Mouse (Mus musculus): ENCODE results near the gene E2f6. TPM values are rescaled to one million over a fixed set of nuclear protein-coding genes. Genes with fewer than 3 reads are reported as not detected.
A peak's percentile ranks its signal among the peaks of the same experiment; 100 is the strongest.

E2f6 gene
- total and polyA plus RNA-seq, 3 experiments, result 9.3 to 36.1 (median 20.0) TPM

DNA sequence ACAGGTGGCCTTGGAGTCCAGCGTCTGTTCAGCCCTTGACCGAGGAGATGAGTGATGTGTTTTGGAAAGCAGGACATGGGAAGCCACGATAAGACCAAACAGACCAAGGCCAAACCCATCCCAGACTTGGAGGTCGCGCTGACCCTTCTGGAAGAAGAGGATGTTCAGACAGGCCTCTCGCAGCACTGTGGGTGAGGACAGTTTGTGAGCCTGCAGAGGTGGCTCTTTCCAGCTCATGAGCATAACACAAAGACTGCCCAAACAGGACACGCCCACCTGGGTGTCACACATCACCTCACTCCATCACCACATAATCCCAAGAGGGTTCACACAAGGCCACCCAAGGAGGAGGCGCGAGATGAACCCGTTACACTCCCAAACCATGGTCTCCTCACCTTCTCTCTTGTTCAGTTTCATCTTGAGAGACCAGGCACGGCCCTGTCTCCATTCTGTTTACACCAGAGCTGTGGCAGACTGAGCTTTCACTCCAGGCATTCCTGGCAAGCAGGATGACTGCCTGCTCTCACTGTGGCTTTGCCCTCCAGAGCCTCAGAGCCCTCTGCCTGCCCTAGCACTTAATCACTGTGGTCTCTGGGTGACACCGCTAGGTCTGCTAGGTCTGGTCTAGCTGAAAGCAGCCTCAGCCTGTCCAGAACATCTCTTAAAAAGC lies 45.9 kb upstream of the E2f6 start:
- Histone ChIP-seq H3K9ac (ENCODE audit: insufficient read depth, low read depth) (no peak overlapping the region), H3K79me2 (replicated peaks; ENCODE audit: control insufficient read depth, extremely low read depth, insufficient read depth, poor library complexity, severe bottlenecking) (no peaks in the 10 kb centered on the region), H3K27ac (ENCODE audit: insufficient read depth, low read depth) (no peak overlapping the region), H3K9me3 (replicated peaks; ENCODE audit: low read length) (no peaks in the 10 kb centered on the region), H3K4me1 (ENCODE audit: control insufficient read depth in 1 of 2, insufficient read depth in 2 of 2) (peaks cover 8 to 23% of the 10 kb centered on the region in 2 experiments), H3K27me3 (replicated peaks) (no peaks in the 10 kb centered on the region), H3K4me2 (ENCODE audit: insufficient read depth, low read depth, poor library complexity, severe bottlenecking) (0 out of 2 replicates have a peak overlapping the region, but pooled peaks have one; percentile 10), H3K4me3 (replicated peaks in 1 of 3; ENCODE audit: low read depth in 2 of 3, low read length in 2 of 3, poor library complexity in 1 of 3) (no peak overlapping the region), H3K36me3 (replicated peaks in 1 of 2; ENCODE audit: control insufficient read depth in 1 of 2, insufficient read depth in 1 of 2, low read length in 1 of 2) (no peaks in the 10 kb centered on the region)
- peak; percentile 79 for DNase-seq (ENCODE audit: extremely low read depth)
- TF ChIP-seq ZKSCAN1 (IDR thresholded peaks at IDR 0.05; ENCODE audit: borderline replicate concordance, low read depth, low read length) (no peak), KAT2A (IDR thresholded peaks at IDR 0.05; ENCODE audit: insufficient replicate concordance, low read length) (0 out of 2 replicates have a peak, but pooled peaks have one; percentile 10)
- dilution Hi-C loops (cut with MboI; ENCODE audit: extremely low pct_ligation_motif_present, extremely low pct_unique_long_range_greater_than_20kb, low sequenced_read_pairs), result no loop called here
- in situ Hi-C loops (cut with MboI; ENCODE audit: low pct_ligation_motif_present, low pct_unique_long_range_greater_than_20kb, low sequenced_read_pairs), result no loop called here

DNA sequence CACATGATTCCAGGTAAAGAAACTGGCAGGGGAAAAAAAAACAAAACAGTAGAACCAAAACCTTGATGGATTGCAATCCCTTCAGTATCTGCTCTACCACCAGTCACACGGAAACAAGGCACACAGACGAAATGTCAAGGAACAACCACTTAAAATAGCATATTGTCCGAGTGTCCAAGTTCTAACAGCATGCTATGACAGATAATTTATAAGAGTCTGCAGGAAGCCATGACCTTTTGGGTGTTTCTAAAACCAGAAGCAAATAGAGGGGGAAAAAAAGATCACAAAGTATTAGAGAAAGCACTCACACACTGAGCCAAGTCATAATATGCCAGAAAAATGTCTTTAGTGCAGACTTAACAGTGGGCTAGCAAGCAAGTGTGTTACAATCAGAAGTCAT lies 42.5 kb upstream of the E2f6 start:
- TF ChIP-seq MYC (IDR thresholded peaks at IDR 0.05; ENCODE audit: low read depth, low read length) (no peak), USF2 (conservative IDR thresholded peaks at IDR 0.05; ENCODE audit: low read depth, low read length) (no peak), CHD2 (IDR thresholded peaks at IDR 0.05; ENCODE audit: low read length) (no peak), USF1 (IDR thresholded peaks at IDR 0.05; ENCODE audit: low read depth, low read length) (no peak), TBP (conservative IDR thresholded peaks at IDR 0.05; ENCODE audit: low read depth, low read length) (no peak), PAX5 (IDR thresholded peaks at IDR 0.05; ENCODE audit: low read length) (no peak), ZNF384 (IDR thresholded peaks at IDR 0.05; ENCODE audit: low read depth, low read length) (no peak), CTCF (conservative IDR thresholded peaks at IDR 0.05 in 1 of 2, IDR thresholded peaks at IDR 0.05 in 1 of 2; ENCODE audit: low read depth in 2 of 2, low read length in 2 of 2) (no peak), ELF1 (IDR thresholded peaks at IDR 0.05; ENCODE audit: low read depth, low read length) (no peak), POLR2A (IDR thresholded peaks at IDR 0.05; ENCODE audit: low read depth, low read length) (no peak), KAT2A (IDR thresholded peaks at IDR 0.05; ENCODE audit: insufficient replicate concordance, low read length) (no peak), ZC3H11A (IDR thresholded peaks at IDR 0.05; ENCODE audit: low read depth, low read length) (no peak)
- peaks cover 8 to 20% of the 10 kb centered on the region in 2 experiments for H3K4me1 ChIP-seq (ENCODE audit: control insufficient read depth in 1 of 2, insufficient read depth in 2 of 2)
- in situ Hi-C loops (cut with MboI; ENCODE audit: low pct_ligation_motif_present, low pct_unique_long_range_greater_than_20kb, low sequenced_read_pairs), result no loop called here
- H3K4me3 ChIP-seq (replicated peaks in 1 of 3; ENCODE audit: low read depth in 2 of 3, low read length in 2 of 3, poor library complexity in 1 of 3), result no peak overlapping the region
- no peaks in the 10 kb centered on the region for H3K36me3 ChIP-seq (replicated peaks in 1 of 2; ENCODE audit: control insufficient read depth in 1 of 2, insufficient read depth in 1 of 2, low read length in 1 of 2)
- no peak overlapping the region for H3K9ac ChIP-seq (ENCODE audit: insufficient read depth, low read depth)
- H3K27ac ChIP-seq (ENCODE audit: insufficient read depth, low read depth), result no peak overlapping the region
- DNase-seq (ENCODE audit: extremely low read depth), result no peak
- no peaks in the 10 kb centered on the region for H3K27me3 ChIP-seq (replicated peaks)
- H3K4me2 ChIP-seq (ENCODE audit: insufficient read depth, low read depth, poor library complexity, severe bottlenecking), result no peak overlapping the region
- H3K79me2 ChIP-seq (replicated peaks; ENCODE audit: control insufficient read depth, extremely low read depth, insufficient read depth, poor library complexity, severe bottlenecking), result no peaks in the 10 kb centered on the region
- no peaks in the 10 kb centered on the region for H3K9me3 ChIP-seq (replicated peaks; ENCODE audit: low read length)
- dilution Hi-C loops (cut with MboI; ENCODE audit: extremely low pct_ligation_motif_present, extremely low pct_unique_long_range_greater_than_20kb, low sequenced_read_pairs), result no loop called here

DNA sequence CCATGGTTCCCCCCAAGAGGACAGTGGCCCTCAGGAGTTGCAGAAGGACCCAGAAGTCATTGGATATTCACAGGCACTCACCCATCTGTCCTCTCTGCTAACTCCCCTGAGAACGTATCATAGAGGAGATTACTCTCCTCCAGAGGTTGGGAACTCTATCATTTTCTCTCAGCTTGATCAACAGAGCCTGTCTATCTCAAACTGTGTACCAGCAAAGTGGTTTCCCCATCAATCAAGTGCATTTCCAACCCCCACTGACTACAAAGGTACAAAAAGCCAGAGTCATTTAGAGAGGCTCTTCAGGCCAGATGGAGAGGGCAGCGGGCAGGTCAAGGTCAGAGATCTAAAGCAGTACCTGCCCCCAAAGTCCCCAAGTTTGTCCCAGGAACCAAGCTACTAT lies 42.1 kb upstream of the E2f6 start:
- no peaks in the 10 kb centered on the region for H3K27me3 ChIP-seq (replicated peaks)
- no peaks in the 10 kb centered on the region for H3K9me3 ChIP-seq (replicated peaks; ENCODE audit: low read length)
- no peak overlapping the region for H3K4me2 ChIP-seq (ENCODE audit: insufficient read depth, low read depth, poor library complexity, severe bottlenecking)
- in situ Hi-C loops (cut with MboI; ENCODE audit: low pct_ligation_motif_present, low pct_unique_long_range_greater_than_20kb, low sequenced_read_pairs) (no loop called here), dilution Hi-C loops (cut with MboI; ENCODE audit: extremely low pct_ligation_motif_present, extremely low pct_unique_long_range_greater_than_20kb, low sequenced_read_pairs) (no loop called here)
- no peak for DNase-seq (ENCODE audit: extremely low read depth)
- no peak for TF ChIP-seq NELFE (IDR thresholded peaks at IDR 0.05; ENCODE audit: low read depth, low read length)
- no peak for TF ChIP-seq ZNF384 (IDR thresholded peaks at IDR 0.05; ENCODE audit: low read depth, low read length)
- no peak for TF ChIP-seq E2F4 (IDR thresholded peaks at IDR 0.05; ENCODE audit: insufficient replicate concordance, low read depth, low read length)
- TF ChIP-seq MAFK (IDR thresholded peaks at IDR 0.05; ENCODE audit: insufficient replicate concordance, low read length), result no peak
- TF ChIP-seq BHLHE40 (IDR thresholded peaks at IDR 0.05; ENCODE audit: low read depth, low read length), result no peak
- no peak for TF ChIP-seq ZC3H11A (IDR thresholded peaks at IDR 0.05; ENCODE audit: low read depth, low read length)
- no peak for TF ChIP-seq GABPA (IDR thresholded peaks at IDR 0.05; ENCODE audit: insufficient replicate concordance, low read depth, low read length)
- TF ChIP-seq MEF2A (IDR thresholded peaks at IDR 0.05; ENCODE audit: borderline replicate concordance, low read depth, low read length), result no peak
- no peak for TF ChIP-seq ZMIZ1 (IDR thresholded peaks at IDR 0.05; ENCODE audit: low read depth, low read length)
- TF ChIP-seq MXI1 (IDR thresholded peaks at IDR 0.05; ENCODE audit: low read depth, low read length), result no peak
- no peak for TF ChIP-seq MYC (IDR thresholded peaks at IDR 0.05; ENCODE audit: low read depth, low read length)
- TF ChIP-seq ETS1 (conservative IDR thresholded peaks at IDR 0.05; ENCODE audit: low read depth, low read length), result no peak
- H3K9ac ChIP-seq (ENCODE audit: insufficient read depth, low read depth), result no peak overlapping the region
- no peaks in the 10 kb centered on the region for H3K79me2 ChIP-seq (replicated peaks; ENCODE audit: control insufficient read depth, extremely low read depth, insufficient read depth, poor library complexity, severe bottlenecking)
- no peak overlapping the region for H3K4me3 ChIP-seq (replicated peaks in 1 of 3; ENCODE audit: low read depth in 2 of 3, low read length in 2 of 3, poor library complexity in 1 of 3)
- no peak overlapping the region for H3K27ac ChIP-seq (ENCODE audit: insufficient read depth, low read depth)
- peaks cover 8 to 20% of the 10 kb centered on the region in 2 experiments for H3K4me1 ChIP-seq (ENCODE audit: control insufficient read depth in 1 of 2, insufficient read depth in 2 of 2)
- no peaks in the 10 kb centered on the region for H3K36me3 ChIP-seq (replicated peaks in 1 of 2; ENCODE audit: control insufficient read depth in 1 of 2, insufficient read depth in 1 of 2, low read length in 1 of 2)
